Mouse (Mus musculus) heart, adult 11 months (tissue): Measurements from ENCODE around the gene Ror1.

ENCODE experiments used
- DNase-seq: peaks from one replicate; pipeline ENCODE4 v3.0.0; 2022

The Ror1 gene

GRCm38 (mm10) chr4:100214324-100215215, 119.0 kb downstream of the Ror1 start:
- DNase-seq = peak; percentile 83

- peak; percentile 78 for DNase-seq
Measured at GRCm38 (mm10) chr4:100216587-100216986, 121.0 kb downstream of the Ror1 start.

GRCm38 (mm10) chr4:100219026-100219425, 123.4 kb downstream of the Ror1 start:
- DNase-seq = peak; percentile 90

GRCm38 (mm10) chr4:100219599-100219998, 124.0 kb downstream of the Ror1 start:
- peak; percentile 27 for DNase-seq

- peak; percentile 90 for DNase-seq
Measured at GRCm38 (mm10) chr4:100221978-100222737, 126.6 kb downstream of the Ror1 start.

- peak; percentile 55 for DNase-seq
Measured at GRCm38 (mm10) chr4:100223532-100223931, 127.9 kb downstream of the Ror1 start.

- peak; percentile 68 for DNase-seq
Measured at GRCm38 (mm10) chr4:100223965-100224364, 128.4 kb downstream of the Ror1 start.

- DNase-seq = peak; percentile 95
Measured at GRCm38 (mm10) chr4:100226619-100227018, 131.0 kb downstream of the Ror1 start.

GRCm38 (mm10) chr4:100228106-100228505, 132.5 kb downstream of the Ror1 start:
- DNase-seq = peak; percentile 72

GRCm38 (mm10) chr4:100230245-100230644, 134.7 kb downstream of the Ror1 start:
- peak; percentile 28 for DNase-seq

GRCm38 (mm10) chr4:100230963-100231362, 135.4 kb downstream of the Ror1 start:
- DNase-seq = peak; percentile 35

- peak; percentile 59 for DNase-seq
Measured at GRCm38 (mm10) chr4:100231906-100232305, 136.3 kb downstream of the Ror1 start.

- DNase-seq = peak; percentile 12
Measured at GRCm38 (mm10) chr4:100232541-100232940, 136.9 kb downstream of the Ror1 start.

GRCm38 (mm10) chr4:100233770-100234169, 138.2 kb downstream of the Ror1 start:
- peak; percentile 30 for DNase-seq

GRCm38 (mm10) chr4:100236339-100236738, 140.7 kb downstream of the Ror1 start:
- peak; percentile 9 for DNase-seq

- DNase-seq = peak; percentile 55
Measured at GRCm38 (mm10) chr4:100242061-100242756, 146.6 kb downstream of the Ror1 start.

- DNase-seq = peak; percentile 74
Measured at GRCm38 (mm10) chr4:100244250-100244649, 148.7 kb downstream of the Ror1 start.

GRCm38 (mm10) chr4:100244701-100245100, 149.1 kb downstream of the Ror1 start:
- peak; percentile 78 for DNase-seq

GRCm38 (mm10) chr4:100247826-100248225, 152.2 kb downstream of the Ror1 start:
- peak; percentile 91 for DNase-seq

GRCm38 (mm10) chr4:100248273-100248672, 152.7 kb downstream of the Ror1 start:
- peak; percentile 84 for DNase-seq

GRCm38 (mm10) chr4:100251270-100251669, 155.7 kb downstream of the Ror1 start:
- peak; percentile 66 for DNase-seq

GRCm38 (mm10) chr4:100252050-100252449, 156.5 kb downstream of the Ror1 start:
- peak; percentile 58 for DNase-seq

- DNase-seq = peak; percentile 77
Measured at GRCm38 (mm10) chr4:100252646-100253045, 157.1 kb downstream of the Ror1 start.
